9 mouse cellular contexts compared by ENCODE assay signal in the genomic region with DNA sequence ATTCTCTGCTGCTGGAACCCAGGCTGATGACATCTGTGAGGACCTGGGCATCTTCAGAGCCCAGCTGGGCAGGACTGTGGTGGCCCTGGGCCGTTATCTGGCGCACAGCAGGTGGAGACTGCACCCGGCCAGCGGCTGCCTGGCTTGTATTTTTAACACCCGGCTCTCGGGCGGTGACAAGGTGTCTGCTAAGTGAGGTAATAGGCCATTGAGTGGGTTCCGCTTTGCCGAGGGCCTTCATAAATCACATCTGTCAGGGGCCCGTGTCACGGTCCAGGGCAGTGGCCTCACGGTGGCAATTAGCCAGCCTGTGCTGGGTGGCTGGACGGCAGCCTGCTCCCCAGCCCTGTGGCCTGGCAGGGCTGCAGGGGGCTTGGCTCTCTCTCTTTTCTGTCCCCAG.
DNase-seq lines count a peak whose midpoint lies in the region; ATAC-seq and TF ChIP-seq lines count a peak whose summit lies in the region.
"Had no signal": no experiment of that assay in that cellular context is flagged by ENCODE, and none has a peak within 500 bp of the region (broad histone marks: within the 10 kb centered on the region; RNA-seq: fewer than 3 reads in every experiment).

No protein-coding gene starts in this region.

- 9% methylated on average over 13 of the region's 13 CpGs for WGBS in lung, embryonic 15.5 days
- 12% methylated on average over 13 of the region's 13 CpGs for WGBS in hindbrain, embryonic 12.5 days
- 9% methylated on average over 13 of the region's 13 CpGs for WGBS in liver, embryonic 16.5 days (ENCODE audit: insufficient replicate concordance)

- H3K9ac ChIP-seq in lung, embryonic 15.5 days = no peak overlapping the region
- H3K9ac ChIP-seq in hindbrain, embryonic 12.5 days = no peak overlapping the region
- no peak overlapping the region for H3K9ac ChIP-seq in liver, embryonic 16.5 days (ENCODE audit: low read depth, low read length)

- no peaks in the 10 kb centered on the region for H3K36me3 ChIP-seq in lung, embryonic 15.5 days
- no peaks in the 10 kb centered on the region for H3K36me3 ChIP-seq in hindbrain, embryonic 12.5 days
- no peaks in the 10 kb centered on the region for H3K36me3 ChIP-seq in liver, embryonic 16.5 days (ENCODE audit: control insufficient read depth, insufficient read depth)
- H3K36me3 ChIP-seq: G1E had no signal

- no peak overlapping the region for H3K27ac ChIP-seq in lung, embryonic 15.5 days
- peak overlapping the region; percentile 94 for H3K27ac ChIP-seq in gastrocnemius, adult 2 months
- H3K27ac ChIP-seq in hindbrain, embryonic 12.5 days = 0 out of 2 replicates have a peak overlapping the region, but pooled peaks have one; percentile 46
- no peak overlapping the region for H3K27ac ChIP-seq in liver, embryonic 16.5 days (ENCODE audit: low read length)

- peaks cover 4% of the 10 kb centered on the region; the same call in 1 of the 2 replicates for H3K27me3 ChIP-seq in lung, embryonic 15.5 days
- 0 out of 2 replicates have a peak, but pooled peaks cover 15% of the 10 kb centered on the region for H3K27me3 ChIP-seq in hindbrain, embryonic 12.5 days
- H3K27me3 ChIP-seq in liver, embryonic 16.5 days (ENCODE audit: control insufficient read depth, insufficient read depth, low read depth, low read length) = 0 out of 2 replicates have a peak, but pooled peaks cover 3% of the 10 kb centered on the region

- ATAC-seq in lung, embryonic 15.5 days (ENCODE audit: borderline replicate concordance, extremely low read depth, low FRiP score, low TSS enrichment) = peak; percentile 21; the same call in 1 of the 2 replicates
- peak; percentile 15; the same call in 1 of the 2 replicates for ATAC-seq in hindbrain, embryonic 12.5 days (ENCODE audit: low FRiP score)
- ATAC-seq in liver, embryonic 16.5 days (ENCODE audit: low read depth) = peak; percentile 50
- ATAC-seq in inflammation-experienced regulatory T-cells, adult 6 months = no peak

- H3K4me2 ChIP-seq in lung, embryonic 15.5 days = no peak overlapping the region
- no peak overlapping the region for H3K4me2 ChIP-seq in hindbrain, embryonic 12.5 days (replicated peaks)
- no peak overlapping the region for H3K4me2 ChIP-seq in liver, embryonic 16.5 days (ENCODE audit: low read depth, low read length)

- TF ChIP-seq CTCF in gastrocnemius, adult 2 months (IDR thresholded peaks at IDR 0.05) = peak; percentile 16; the same call in 1 of the 2 replicates

- H3K4me3 ChIP-seq in lung, embryonic 15.5 days = no peak overlapping the region
- no peak overlapping the region for H3K4me3 ChIP-seq in gastrocnemius, adult 2 months
- H3K4me3 ChIP-seq in hindbrain, embryonic 12.5 days = no peak overlapping the region
- no peak overlapping the region for H3K4me3 ChIP-seq in liver, embryonic 16.5 days (ENCODE audit: low read depth, low read length)

- no peaks in the 10 kb centered on the region for H3K9me3 ChIP-seq in lung, embryonic 15.5 days
- no peaks in the 10 kb centered on the region for H3K9me3 ChIP-seq in hindbrain, embryonic 12.5 days (replicated peaks)
- H3K9me3 ChIP-seq in liver, embryonic 16.5 days (replicated peaks; ENCODE audit: control insufficient read depth, low read length) = no peaks in the 10 kb centered on the region

- intact Hi-C loops in gastrocnemius, adult 2 months (cut with DNase I) = loop anchor here (10.0 kb wide), 1 partner anchor 259 kb away; no protein-coding TSS in a partner anchor

- DNase-seq in lung, postnatal 25 days (ENCODE audit: low spot score) = no peak
- DNase-seq in gastrocnemius, adult 2 months = peak; percentile 87
- DNase-seq in urinary bladder, postnatal 10 days (ENCODE audit: low spot score) = no peak
- DNase-seq in left cerebral cortex, adult 11 months (ENCODE audit: low spot score) = no peak

- peaks cover 18% of the 10 kb centered on the region for H3K4me1 ChIP-seq in lung, embryonic 15.5 days
- peaks cover 66% of the 10 kb centered on the region for H3K4me1 ChIP-seq in hindbrain, embryonic 12.5 days
- H3K4me1 ChIP-seq in liver, embryonic 16.5 days (ENCODE audit: control insufficient read depth, low read depth, low read length) = peaks cover 3% of the 10 kb centered on the region

Comparison
In these comparisons a context has a peak if more than half of its experiments do, and no peak if none do; other contexts are left out.
1. H3K27ac ChIP-seq: peak in gastrocnemius, adult 2 months (single experiment) and hindbrain, embryonic 12.5 days (single experiment); none in lung, embryonic 15.5 days (single experiment) and liver, embryonic 16.5 days (single experiment).